Mouse (Mus musculus): Measurements from ENCODE around the gene Ppp2r2c. TPM values are rescaled to one million over a fixed set of nuclear protein-coding genes. Genes with fewer than 3 reads are reported as not detected.

The Ppp2r2c gene
- polyA plus RNA-seq, 1 experiment from 2014 or later: 0.03 TPM

GRCm38 (mm10) chr5:36844490-36844889 is 23.8 kb upstream of the Ppp2r2c start:
- Histone ChIP-seq H3K9me3 (no peaks in the 10 kb centered on the region), H3K27ac (no peak overlapping the region), H3K4me1 (no peaks in the 10 kb centered on the region), H3K27me3 (ENCODE audit: insufficient read depth, poor library complexity, severe bottlenecking) (0 out of 2 replicates have a peak, but pooled peaks cover 2% of the 10 kb centered on the region), H3K36me3 (no peaks in the 10 kb centered on the region), H3K4me3 (no peak overlapping the region)
- 82% methylated on average over 10 of the region's 10 CpGs for WGBS
- DNase-seq (ENCODE audit: low spot score): no peak

GRCm38 (mm10) chr5:36851572-36851971 is 16.7 kb upstream of the Ppp2r2c start:
- no peaks in the 10 kb centered on the region for H3K9me3 ChIP-seq
- WGBS: 69% methylated on average over 4 of the region's 4 CpGs

GRCm38 (mm10) chr5:36855180-36855579 is 13.1 kb upstream of the Ppp2r2c start:
- WGBS: 64% methylated on average over 3 of the region's 3 CpGs

More at GRCm38 (mm10) chr5:36851572-36851971, 16.7 kb upstream of the Ppp2r2c start:
- DNase-seq (ENCODE audit: low spot score): no peak
- no peaks in the 10 kb centered on the region for H3K4me1 ChIP-seq
- H3K36me3 ChIP-seq: no peaks in the 10 kb centered on the region
- H3K4me3 ChIP-seq: no peak overlapping the region
- no peak overlapping the region for H3K27ac ChIP-seq
- H3K27me3 ChIP-seq (ENCODE audit: insufficient read depth, poor library complexity, severe bottlenecking): peaks cover 15% of the 10 kb centered on the region; the same call in 1 of the 2 replicates

DNA sequence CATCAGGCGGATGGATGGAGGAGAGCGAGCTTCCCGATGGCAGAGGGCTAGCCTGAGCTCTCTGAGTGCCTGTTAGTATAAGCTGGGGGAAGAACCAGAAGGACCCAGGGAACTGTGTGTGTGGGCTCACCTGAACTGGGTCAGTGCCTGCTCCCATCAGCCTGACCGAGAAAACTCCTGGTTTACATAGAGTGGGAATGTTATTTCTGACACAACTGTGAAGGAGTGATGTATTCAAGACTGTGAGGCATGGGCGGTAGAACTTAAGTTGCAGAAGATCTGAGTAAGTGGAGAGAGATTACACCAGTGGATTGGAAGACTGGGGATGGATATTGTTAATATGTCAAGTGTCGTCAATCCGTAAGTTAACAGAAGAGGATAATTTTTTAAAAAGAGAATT is 11.8 kb upstream of the Ppp2r2c start:
- DNase-seq (ENCODE audit: low spot score): no peak
- peaks cover 24% of the 10 kb centered on the region for H3K27me3 ChIP-seq (ENCODE audit: insufficient read depth, poor library complexity, severe bottlenecking)
- no peaks in the 10 kb centered on the region for H3K9me3 ChIP-seq
- H3K4me1 ChIP-seq: no peaks in the 10 kb centered on the region
- 85% methylated on average over 7 of the region's 7 CpGs for WGBS
- no peaks in the 10 kb centered on the region for H3K36me3 ChIP-seq
- H3K4me3 ChIP-seq: no peak overlapping the region
- no peak overlapping the region for H3K27ac ChIP-seq

More at GRCm38 (mm10) chr5:36855180-36855579, 13.1 kb upstream of the Ppp2r2c start:
- Histone ChIP-seq H3K27me3 (ENCODE audit: insufficient read depth, poor library complexity, severe bottlenecking) (peaks cover 20% of the 10 kb centered on the region), H3K4me3 (no peak overlapping the region), H3K27ac (no peak overlapping the region), H3K9me3 (no peaks in the 10 kb centered on the region), H3K36me3 (no peaks in the 10 kb centered on the region), H3K4me1 (no peaks in the 10 kb centered on the region)
- no peak for DNase-seq (ENCODE audit: low spot score)

GRCm38 (mm10) chr5:36857546-36857945 is 10.8 kb upstream of the Ppp2r2c start:
- H3K4me1 ChIP-seq: no peaks in the 10 kb centered on the region
- H3K36me3 ChIP-seq: no peaks in the 10 kb centered on the region
- H3K27ac ChIP-seq: no peak overlapping the region
- 68% methylated on average over 5 of the region's 5 CpGs for WGBS
- H3K9me3 ChIP-seq: no peaks in the 10 kb centered on the region
- DNase-seq (ENCODE audit: low spot score): no peak
- peaks cover 25% of the 10 kb centered on the region for H3K27me3 ChIP-seq (ENCODE audit: insufficient read depth, poor library complexity, severe bottlenecking)
- H3K4me3 ChIP-seq: no peak overlapping the region

DNA sequence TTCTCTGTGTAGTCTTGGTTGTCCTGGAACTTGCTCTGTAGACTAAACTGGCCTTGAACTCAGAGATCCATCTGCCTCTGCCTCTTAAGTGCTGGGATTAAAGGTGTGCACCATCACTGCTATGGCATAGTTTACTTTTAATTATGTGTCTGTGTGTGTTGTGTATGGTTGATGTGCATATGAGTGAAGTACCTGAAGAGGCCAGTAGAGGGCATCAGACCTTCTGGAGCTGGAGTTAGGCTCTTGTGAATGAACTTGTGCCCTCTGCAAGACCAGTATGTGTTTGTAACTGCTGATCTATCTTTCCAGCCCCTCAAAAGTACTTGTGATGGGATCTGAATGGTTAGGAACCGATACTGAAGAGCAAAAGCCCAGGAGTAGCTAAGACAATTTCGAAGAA is 7.2 kb upstream of the Ppp2r2c start:
- DNase-seq (ENCODE audit: low spot score): no peak
- no peak overlapping the region for H3K27ac ChIP-seq
- WGBS: 84% methylated on average over 2 of the region's 2 CpGs
- H3K4me3 ChIP-seq: no peak overlapping the region
- no peaks in the 10 kb centered on the region for H3K4me1 ChIP-seq
- H3K36me3 ChIP-seq: no peaks in the 10 kb centered on the region
- no peaks in the 10 kb centered on the region for H3K9me3 ChIP-seq
- peaks cover 51% of the 10 kb centered on the region for H3K27me3 ChIP-seq (ENCODE audit: insufficient read depth, poor library complexity, severe bottlenecking)

- Histone ChIP-seq H3K4me1 (peaks cover 22% of the 10 kb centered on the region), H3K27me3 (ENCODE audit: insufficient read depth, poor library complexity, severe bottlenecking) (peaks cover 93% of the 10 kb centered on the region), H3K27ac (no peak overlapping the region), H3K36me3 (no peaks in the 10 kb centered on the region), H3K4me3 (no peak overlapping the region), H3K9me3 (0 out of 2 replicates have a peak, but pooled peaks cover 4% of the 10 kb centered on the region)
- WGBS: 69% methylated on average over 7 of the region's 7 CpGs
- no peak for DNase-seq (ENCODE audit: low spot score)
These were observed 1.5 kb upstream of the Ppp2r2c start for GRCm38 (mm10) chr5:36866701-36867250.

GRCm38 (mm10) chr5:36867561-36867960 is 752 bp upstream of the Ppp2r2c start:
- H3K27me3 ChIP-seq (ENCODE audit: insufficient read depth, poor library complexity, severe bottlenecking): peaks cover 100% of the 10 kb centered on the region
- WGBS: 5% methylated on average over 6 of the region's 6 CpGs
- H3K4me3 ChIP-seq: no peak overlapping the region
- DNase-seq (ENCODE audit: low spot score): no peak
- 0 out of 2 replicates have a peak, but pooled peaks cover 4% of the 10 kb centered on the region for H3K9me3 ChIP-seq
- peaks cover 22% of the 10 kb centered on the region for H3K4me1 ChIP-seq
- no peak overlapping the region for H3K27ac ChIP-seq
- H3K36me3 ChIP-seq: no peaks in the 10 kb centered on the region

DNA sequence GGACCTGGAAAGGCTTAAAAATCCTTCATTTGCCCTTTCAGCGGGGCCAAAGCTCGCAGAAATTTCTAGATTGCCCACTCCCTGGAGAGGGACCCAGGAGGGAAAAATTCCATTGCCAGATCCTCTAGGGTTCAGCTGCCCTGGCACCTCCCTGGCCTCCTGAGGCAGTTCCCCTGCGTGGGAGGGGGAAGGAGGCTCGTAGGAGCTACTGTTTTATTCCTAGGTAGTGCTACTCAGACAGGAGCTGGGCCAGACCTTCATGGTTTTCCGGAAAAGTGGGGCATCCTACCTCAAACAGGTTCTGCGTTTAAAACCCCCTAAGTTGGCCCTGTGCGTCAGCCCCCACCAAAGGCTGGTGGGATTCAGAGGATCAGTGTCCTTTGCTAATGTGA is 869 bp downstream of the Ppp2r2c start:
- DNase-seq (ENCODE audit: low spot score): no peak
- Histone ChIP-seq H3K36me3 (no peaks in the 10 kb centered on the region), H3K4me3 (peak overlapping the region; percentile 62), H3K27ac (no peak overlapping the region), H3K9me3 (0 out of 2 replicates have a peak, but pooled peaks cover 4% of the 10 kb centered on the region), H3K4me1 (peaks cover 22% of the 10 kb centered on the region), H3K27me3 (ENCODE audit: insufficient read depth, poor library complexity, severe bottlenecking) (peaks cover 100% of the 10 kb centered on the region)
- 1% methylated on average over 7 of the region's 7 CpGs for WGBS

- no peak for DNase-seq (ENCODE audit: low spot score)
- Histone ChIP-seq H3K27me3 (ENCODE audit: insufficient read depth, poor library complexity, severe bottlenecking) (peaks cover 100% of the 10 kb centered on the region), H3K27ac (no peak overlapping the region), H3K4me1 (peaks cover 22% of the 10 kb centered on the region), H3K9me3 (0 out of 2 replicates have a peak, but pooled peaks cover 4% of the 10 kb centered on the region), H3K36me3 (no peaks in the 10 kb centered on the region), H3K4me3 (peak overlapping the region; percentile 62)
- WGBS: under 1% methylated on average over 56 of the region's 56 CpGs
These were observed 1.4 kb downstream of the Ppp2r2c start for GRCm38 (mm10) chr5:36869578-36870236.

- Histone ChIP-seq H3K4me1 (peaks cover 22% of the 10 kb centered on the region), H3K27me3 (ENCODE audit: insufficient read depth, poor library complexity, severe bottlenecking) (peaks cover 98% of the 10 kb centered on the region), H3K4me3 (no peak overlapping the region), H3K9me3 (0 out of 2 replicates have a peak, but pooled peaks cover 4% of the 10 kb centered on the region), H3K36me3 (no peaks in the 10 kb centered on the region), H3K27ac (no peak overlapping the region)
- no peak for DNase-seq (ENCODE audit: low spot score)
- WGBS: 72% methylated on average over 6 of the region's 6 CpGs
These were observed 2.6 kb downstream of the Ppp2r2c start for GRCm38 (mm10) chr5:36870916-36871315.

GRCm38 (mm10) chr5:36875956-36876355 is 7.6 kb downstream of the Ppp2r2c start:
- DNase-seq (ENCODE audit: low spot score): no peak
- Histone ChIP-seq H3K27me3 (ENCODE audit: insufficient read depth, poor library complexity, severe bottlenecking) (peaks cover 86% of the 10 kb centered on the region), H3K4me3 (no peak overlapping the region), H3K9me3 (0 out of 2 replicates have a peak, but pooled peaks cover 4% of the 10 kb centered on the region), H3K27ac (no peak overlapping the region), H3K36me3 (no peaks in the 10 kb centered on the region), H3K4me1 (no peaks in the 10 kb centered on the region)
- 75% methylated on average over 4 of the region's 4 CpGs for WGBS

GRCm38 (mm10) chr5:36876777-36877396 is 8.6 kb downstream of the Ppp2r2c start:
- Histone ChIP-seq H3K4me1 (no peaks in the 10 kb centered on the region), H3K9me3 (no peaks in the 10 kb centered on the region), H3K36me3 (no peaks in the 10 kb centered on the region), H3K27me3 (ENCODE audit: insufficient read depth, poor library complexity, severe bottlenecking) (peaks cover 76% of the 10 kb centered on the region), H3K27ac (no peak overlapping the region), H3K4me3 (no peak overlapping the region)
- DNase-seq (ENCODE audit: low spot score): no peak
- 65% methylated on average over 7 of the region's 7 CpGs for WGBS
